Mouse (Mus musculus) left cerebral cortex, adult 2 months (tissue): ENCODE measurements around the gene Wwox. TPM values are rescaled to one million over a fixed set of nuclear protein-coding genes. Genes with fewer than 3 reads are reported as not detected.
"Not testable (repeated sequence)": the region's sequence is repeated elsewhere in the genome, so short reads cannot be mapped to it uniquely, and the experiment has no call there.

ENCODE experiments used
- DNase-seq, 2 experiments: peaks; one replicate each; pipeline ENCODE4 v3.0.0; 2021 to 2022; ENCODE audit warnings: low spot score in 2 of 2, mixed read lengths in 1 of 2; ENCODE audit errors: extremely low spot score in 1 of 2
- H3K27ac ChIP-seq: fragments of 200-600 bp; 2 replicates; pipeline ENCODE4 v1.8.1; 2022
- H3K4me3 ChIP-seq: fragments of 200-600 bp; 2 replicates; pipeline ENCODE4 v1.8.1; 2022
- CTCF ChIP-seq: fragments of 200-600 bp; IDR thresholded peaks from 2 replicates; pipeline ENCODE4 v1.8.1; 2022; ENCODE audit warnings: antibody characterized with exemption, mild to moderate bottlenecking, moderate library complexity
- intact Hi-C: fragments of 180-260 bp; cut with DNase I; formaldehyde crosslinking; loops from one replicate; pipeline ENCODE4 v1.15.1; 2025
- total RNA-seq, 2 experiments: library from RNA; stranded (reverse); gene quantifications; 2 replicates each; pipeline ENCODE4 v1.2.3; 2021

Gene Wwox
- total RNA-seq, 2 experiments from 2014 or later: 16.7 to 17.6 TPM

GRCm38 (mm10) chr8:114813830-114814229 is 374.4 kb downstream of the Wwox start:
- Histone ChIP-seq H3K4me3 (no peak overlapping the region), H3K27ac (no peak overlapping the region)
- TF ChIP-seq CTCF: no peak
- intact Hi-C loops: no loop called here
- DNase-seq: no peak

- intact Hi-C loops: no loop called here
- no peak for DNase-seq
- no peak for TF ChIP-seq CTCF
- Histone ChIP-seq H3K4me3 (no peak overlapping the region), H3K27ac (no peak overlapping the region)
Observed at GRCm38 (mm10) chr8:114814769-114815736, 375.6 kb downstream of the Wwox start.

GRCm38 (mm10) chr8:114816343-114816742 is 376.9 kb downstream of the Wwox start:
- intact Hi-C loops: no loop called here
- no peak overlapping the region for H3K4me3 ChIP-seq
- H3K27ac ChIP-seq: no peak overlapping the region
- no peak for DNase-seq
- no peak for TF ChIP-seq CTCF

GRCm38 (mm10) chr8:114816949-114817348 is 377.5 kb downstream of the Wwox start:
- no peak overlapping the region for H3K27ac ChIP-seq
- no peak overlapping the region for H3K4me3 ChIP-seq
- TF ChIP-seq CTCF: no peak
- intact Hi-C loops: no loop called here
- no peak for DNase-seq

- DNase-seq: no peak
- Histone ChIP-seq H3K4me3 (no peak overlapping the region), H3K27ac (no peak overlapping the region)
- TF ChIP-seq CTCF: no peak
- intact Hi-C loops: no loop called here
Observed at GRCm38 (mm10) chr8:114821543-114821942, 382.1 kb downstream of the Wwox start.

GRCm38 (mm10) chr8:114825460-114825859 is 386.0 kb downstream of the Wwox start:
- no peak overlapping the region for H3K27ac ChIP-seq
- intact Hi-C loops: no loop called here
- no peak for DNase-seq

GRCm38 (mm10) chr8:114826991-114827390 is 387.5 kb downstream of the Wwox start:
- no peak for TF ChIP-seq CTCF
- intact Hi-C loops: no loop called here

More at GRCm38 (mm10) chr8:114825460-114825859, 386.0 kb downstream of the Wwox start:
- TF ChIP-seq CTCF: no peak
- H3K4me3 ChIP-seq: no peak overlapping the region

GRCm38 (mm10) chr8:114827810-114828209 is 388.4 kb downstream of the Wwox start:
- intact Hi-C loops, DNase-seq, H3K4me3 ChIP-seq, H3K27ac ChIP-seq: not testable (repeated sequence)

More at GRCm38 (mm10) chr8:114826991-114827390, 387.5 kb downstream of the Wwox start:
- DNase-seq: no peak
- Histone ChIP-seq H3K4me3 (no peak overlapping the region), H3K27ac (no peak overlapping the region)

- H3K27ac ChIP-seq: no peak overlapping the region
- intact Hi-C loops: no loop called here
Observed at GRCm38 (mm10) chr8:114831595-114831994, 392.1 kb downstream of the Wwox start.

GRCm38 (mm10) chr8:114832251-114832774 is 392.9 kb downstream of the Wwox start:
- no peak overlapping the region for H3K27ac ChIP-seq
- H3K4me3 ChIP-seq: no peak overlapping the region
- TF ChIP-seq CTCF: no peak
- DNase-seq: no peak
- intact Hi-C loops: no loop called here

More at GRCm38 (mm10) chr8:114831595-114831994, 392.1 kb downstream of the Wwox start:
- TF ChIP-seq CTCF: no peak
- H3K4me3 ChIP-seq: no peak overlapping the region
- no peak for DNase-seq

- Histone ChIP-seq H3K4me3 (no peak overlapping the region), H3K27ac (no peak overlapping the region)
- intact Hi-C loops: no loop called here
- no peak for DNase-seq
- no peak for TF ChIP-seq CTCF
Observed at GRCm38 (mm10) chr8:114834730-114835129, 395.3 kb downstream of the Wwox start.

GRCm38 (mm10) chr8:114839998-114840397 is 400.5 kb downstream of the Wwox start:
- DNase-seq: no peak
- intact Hi-C loops: no loop called here
- Histone ChIP-seq H3K27ac (no peak overlapping the region), H3K4me3 (no peak overlapping the region)
- TF ChIP-seq CTCF: no peak
